Mouse (Mus musculus) induced T-regulatory cell, adult 2 months (primary cell): ENCODE measurements around the gene Irgq.
A peak's percentile ranks its signal among the peaks of the same experiment; 100 is the strongest.

ENCODE experiments used
- DNase-seq: peaks from one replicate; pipeline ENCODE4 v3.0.0-alpha.2; 2012; ENCODE audit warnings: low read depth

Irgq gene

DNA sequence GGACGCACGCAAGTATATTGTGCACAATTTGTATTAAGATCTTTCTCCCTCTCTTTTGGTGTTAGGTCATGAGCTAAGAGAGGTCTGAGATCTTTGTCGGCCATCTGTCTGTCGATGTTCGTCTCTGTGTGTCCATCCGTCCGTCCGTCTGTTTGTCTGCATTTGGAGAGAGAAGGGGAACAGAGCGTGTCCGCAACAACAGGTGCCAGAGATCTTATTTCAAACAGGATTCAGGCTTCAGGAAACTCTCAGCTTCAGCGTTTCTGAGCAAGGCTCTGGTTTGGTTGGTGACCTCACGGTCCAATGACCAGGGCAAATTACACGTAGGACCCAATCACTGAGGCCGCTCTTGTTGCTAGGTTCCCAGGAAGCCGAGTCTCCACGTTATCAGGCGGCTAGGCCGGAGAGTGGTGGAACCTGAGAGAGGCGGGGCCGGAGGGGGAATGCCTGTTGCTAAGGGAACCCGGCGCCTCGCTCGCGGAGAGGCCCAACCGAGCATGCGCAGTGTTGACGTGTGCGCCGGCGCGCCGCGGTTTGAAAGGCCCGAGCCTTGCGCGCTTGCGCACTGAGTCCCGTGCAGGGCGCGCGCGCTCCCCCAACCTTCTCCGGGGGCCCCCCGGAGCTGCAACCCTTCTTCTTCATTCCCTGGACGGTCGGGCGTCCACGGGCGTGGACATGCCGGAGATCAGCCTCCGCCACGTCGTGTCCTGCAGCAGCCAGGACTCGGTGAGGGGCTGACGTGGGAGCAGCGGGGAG is 16.3 kb downstream of the Irgq start:
- peak; percentile 99 for DNase-seq

DNA sequence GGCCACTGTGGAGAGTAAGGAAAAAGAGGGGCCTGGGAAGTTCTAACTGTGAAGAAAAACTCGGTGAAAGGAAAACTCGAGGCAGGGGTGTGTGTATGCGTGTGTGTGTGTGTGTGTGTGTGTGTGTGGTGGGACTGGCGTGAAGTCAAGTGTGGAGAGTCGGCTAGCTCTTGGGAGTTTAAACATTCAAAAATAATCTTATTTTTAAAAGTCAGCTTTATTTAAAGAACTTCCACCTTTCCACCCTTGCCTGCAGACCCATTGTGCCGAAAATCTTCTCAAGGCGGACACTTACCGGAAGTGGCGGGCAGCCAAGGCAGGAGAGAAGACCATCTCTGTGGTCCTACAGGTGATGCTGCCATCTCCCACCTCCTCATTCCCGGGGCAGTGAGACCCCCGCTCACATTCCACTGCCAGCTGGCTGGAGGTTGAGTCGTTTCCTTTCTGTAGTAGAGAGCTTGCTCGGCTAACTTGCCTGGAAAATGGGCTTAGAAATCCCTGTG is 17.1 kb downstream of the Irgq start:
- DNase-seq: peak; percentile 13

DNA sequence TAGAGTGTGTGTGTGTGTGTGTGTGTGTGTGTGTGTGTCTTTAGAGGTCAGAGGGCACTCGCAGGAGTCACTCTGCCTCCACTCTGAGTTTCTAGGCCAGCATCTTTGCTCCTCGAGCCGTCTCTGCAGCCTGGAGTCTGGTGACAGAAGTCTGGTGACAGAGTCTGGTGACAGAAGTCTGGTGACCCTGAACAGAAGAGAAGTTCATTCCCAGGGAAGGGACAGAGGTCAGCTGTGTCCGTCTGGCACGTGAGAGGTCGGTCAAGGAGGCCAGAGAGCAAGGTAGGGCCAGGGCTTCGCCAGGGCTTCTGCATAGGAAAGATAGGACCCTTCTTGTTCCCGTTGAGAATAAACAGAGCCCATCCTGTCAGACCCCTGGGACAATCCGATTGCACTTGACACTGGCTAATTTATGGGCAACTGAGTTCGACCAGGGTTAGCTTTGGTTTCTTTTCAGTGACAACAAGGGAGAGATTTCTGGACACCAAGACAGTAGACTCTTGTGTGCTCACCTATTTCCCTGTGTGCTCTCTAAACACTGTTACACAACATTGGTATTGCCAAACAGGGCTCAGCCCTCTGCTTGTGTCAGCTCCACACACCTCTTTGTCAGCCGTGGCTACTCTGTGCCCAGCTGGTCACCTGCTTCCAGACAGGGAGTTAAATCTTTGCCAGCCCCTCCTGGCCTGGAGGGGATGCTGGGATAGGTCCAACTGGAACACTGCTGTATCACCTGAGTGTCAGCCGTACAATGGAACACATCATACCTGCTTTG is 21.7 kb downstream of the Irgq start:
- no peak for DNase-seq

DNA sequence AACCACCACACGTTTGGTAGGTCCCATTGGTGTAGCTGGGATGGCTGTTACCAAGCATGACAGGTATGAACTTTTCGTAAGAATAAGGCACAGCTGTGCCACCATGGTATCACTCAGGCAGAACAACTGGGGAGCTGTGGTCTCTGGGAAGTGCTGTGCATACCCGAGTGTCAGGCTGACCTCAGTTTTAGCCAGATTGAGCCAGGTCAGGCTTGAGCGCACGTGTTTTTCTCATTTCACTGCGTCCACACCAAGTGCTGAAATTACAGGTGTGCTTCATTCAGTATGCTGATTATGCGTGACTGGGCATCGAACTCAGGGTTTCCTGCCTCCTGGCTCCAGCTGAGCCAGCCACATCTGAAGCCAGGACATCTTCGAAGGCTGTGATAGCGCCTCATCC is 25.3 kb downstream of the Irgq start:
- no peak for DNase-seq

DNA sequence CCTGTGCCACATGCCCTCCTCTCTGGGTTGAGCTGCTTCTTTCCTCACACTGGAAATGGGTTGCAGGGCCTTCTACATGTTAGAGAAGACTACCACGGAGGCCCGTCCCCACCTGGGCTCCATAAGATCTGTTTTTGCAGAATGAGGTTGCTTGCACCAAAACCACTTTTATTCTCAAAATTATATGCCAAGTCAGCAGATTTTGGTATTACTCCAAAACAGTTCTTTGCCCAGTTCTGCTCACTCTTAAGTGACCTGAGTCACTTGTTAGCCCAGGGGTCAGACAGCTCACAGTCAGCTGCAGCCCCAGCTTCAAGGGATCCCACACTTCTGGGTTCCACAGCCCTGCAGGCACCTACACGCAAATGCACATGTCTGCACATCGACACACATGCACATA is 31.0 kb downstream of the Irgq start:
- no peak for DNase-seq

DNA sequence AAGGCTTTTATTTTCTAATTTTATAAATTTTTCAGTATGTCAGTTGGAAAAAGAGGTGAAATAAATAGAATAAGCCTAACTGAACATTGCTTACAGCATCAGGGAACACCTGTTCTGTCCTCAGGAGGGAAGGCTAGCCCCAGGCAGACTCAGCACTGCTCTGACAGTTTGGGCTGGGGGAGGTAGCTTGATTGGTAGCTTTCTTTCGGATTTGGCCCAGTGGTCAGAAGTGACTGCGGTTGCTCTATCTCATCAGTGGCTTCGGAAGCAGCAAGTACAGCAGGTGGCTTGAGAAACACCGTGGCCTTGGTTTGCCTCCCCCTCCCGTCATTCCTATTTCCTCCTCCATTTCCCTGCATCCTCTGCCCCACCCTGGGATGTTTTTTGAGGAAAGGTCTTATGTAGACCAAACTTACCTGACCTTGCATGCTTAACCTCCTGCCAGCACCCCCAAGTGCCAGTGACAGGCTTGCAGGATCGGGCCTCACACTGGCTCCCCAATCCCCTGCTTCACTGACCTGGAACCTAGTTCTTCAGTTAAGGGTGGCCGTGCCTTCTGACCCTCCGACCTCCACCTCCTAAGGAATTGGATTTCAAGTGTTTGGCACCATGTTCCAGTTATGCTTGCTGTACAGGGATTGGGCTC is 32.8 kb downstream of the Irgq start:
- no peak for DNase-seq

DNA sequence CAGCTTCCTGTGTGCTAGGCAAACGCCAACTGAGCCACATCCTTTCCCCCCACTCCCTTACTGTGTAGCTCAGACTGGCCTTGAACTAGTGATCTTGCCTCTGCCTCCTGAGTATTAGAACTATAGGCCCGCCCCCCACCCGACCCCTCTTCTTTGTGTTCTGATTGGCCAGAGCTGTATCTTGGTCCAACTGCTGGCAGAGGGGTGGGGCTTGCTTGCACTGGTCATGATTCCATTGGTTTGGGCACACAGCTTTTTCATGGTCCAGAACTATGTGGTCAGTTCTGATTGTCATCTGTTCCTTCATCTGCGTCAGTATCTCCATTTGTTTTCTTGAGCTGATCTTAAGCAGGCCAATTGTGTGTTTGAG is 33.3 kb downstream of the Irgq start:
- DNase-seq: no peak

DNA sequence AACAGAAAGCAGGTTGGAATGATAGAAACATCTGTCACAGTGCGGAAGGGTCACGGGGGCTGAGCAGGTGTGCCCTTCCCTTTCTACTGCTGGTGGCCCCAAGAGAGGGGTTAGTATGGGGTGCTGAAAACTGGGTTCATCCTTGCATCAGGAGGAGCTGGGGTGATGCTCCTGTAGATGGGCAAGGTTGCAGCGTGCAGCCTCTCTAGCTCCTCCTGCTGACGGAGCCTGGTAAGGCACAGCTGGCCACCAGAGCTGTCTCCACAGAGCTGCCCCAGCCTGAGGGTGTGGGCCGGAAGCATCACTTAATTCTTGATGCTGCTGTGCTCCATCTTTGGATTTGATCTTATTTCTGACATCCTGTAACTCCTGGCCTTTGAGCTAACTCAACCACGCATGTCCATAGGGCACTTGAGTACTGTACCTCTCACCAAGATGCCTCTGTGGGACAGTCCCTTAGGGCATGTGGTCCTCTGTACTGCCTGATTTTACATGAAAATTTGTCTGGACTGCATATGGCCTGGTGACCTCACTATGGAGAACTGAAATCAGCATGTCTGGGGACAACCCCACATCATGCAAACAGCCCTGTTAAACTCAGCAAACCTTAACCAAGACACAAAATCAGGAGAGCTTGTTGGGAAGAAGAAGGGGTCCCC is 34.2 kb downstream of the Irgq start:
- peak; percentile 82 for DNase-seq

DNA sequence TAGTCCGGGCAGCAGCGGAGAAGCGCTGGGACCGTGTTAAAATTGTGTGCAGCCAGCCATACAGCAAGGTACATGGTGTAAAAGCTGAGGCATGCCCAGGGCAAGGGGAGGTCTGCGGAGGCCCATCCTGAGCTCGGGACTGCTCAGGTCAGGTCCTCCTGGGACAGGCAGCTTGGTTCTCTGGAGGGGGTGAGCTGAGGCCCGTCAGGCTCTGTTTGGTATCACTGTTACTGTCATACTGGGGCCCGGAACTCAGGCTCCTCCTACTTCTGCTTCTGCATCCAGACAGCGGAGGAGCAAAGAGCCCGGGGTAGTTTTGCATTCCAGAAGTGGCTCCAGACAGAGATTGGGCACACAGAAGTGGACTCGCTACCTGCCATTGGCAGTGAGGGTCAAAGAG is 35.1 kb downstream of the Irgq start:
- no peak for DNase-seq

DNA sequence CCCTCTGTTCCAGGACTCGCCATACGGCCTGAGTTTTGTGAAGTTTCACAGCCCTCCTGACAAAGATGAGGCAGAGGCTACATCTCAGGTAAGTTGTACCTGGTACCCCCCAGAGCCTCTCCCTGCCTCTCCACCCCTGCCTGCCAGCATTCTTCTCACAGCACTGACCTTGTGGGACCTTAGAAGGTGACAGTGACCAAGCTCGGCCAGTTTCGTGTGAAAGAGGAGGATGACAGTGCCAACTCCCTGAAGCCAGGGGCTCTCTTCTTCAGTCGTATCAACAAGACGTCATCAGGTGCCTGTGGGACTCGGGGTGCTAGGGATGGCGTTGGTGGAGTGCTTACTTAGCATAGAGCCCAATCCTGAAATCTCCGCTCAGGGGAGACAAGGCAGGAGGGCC is 35.7 kb downstream of the Irgq start:
- DNase-seq: no peak

DNA sequence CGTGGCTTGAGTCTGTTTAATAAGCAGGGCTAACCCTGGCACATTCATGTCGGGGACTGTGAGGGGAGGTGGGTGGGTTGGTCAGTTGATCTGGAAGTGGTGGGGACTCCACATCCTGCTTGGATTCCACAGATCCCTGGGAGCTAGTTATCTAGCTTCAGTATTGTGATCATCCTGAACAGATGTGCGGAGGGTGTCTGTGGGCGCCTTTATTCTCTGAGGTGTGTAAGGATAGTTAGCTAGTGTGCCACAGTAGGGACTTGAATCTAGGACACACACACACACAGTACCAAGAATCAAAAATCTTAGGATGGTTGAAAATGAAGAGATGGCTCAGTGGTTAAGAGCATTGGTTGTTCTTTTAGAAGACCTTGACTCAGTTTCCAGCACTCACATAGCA is 38.0 kb downstream of the Irgq start:
- DNase-seq: no peak

DNA sequence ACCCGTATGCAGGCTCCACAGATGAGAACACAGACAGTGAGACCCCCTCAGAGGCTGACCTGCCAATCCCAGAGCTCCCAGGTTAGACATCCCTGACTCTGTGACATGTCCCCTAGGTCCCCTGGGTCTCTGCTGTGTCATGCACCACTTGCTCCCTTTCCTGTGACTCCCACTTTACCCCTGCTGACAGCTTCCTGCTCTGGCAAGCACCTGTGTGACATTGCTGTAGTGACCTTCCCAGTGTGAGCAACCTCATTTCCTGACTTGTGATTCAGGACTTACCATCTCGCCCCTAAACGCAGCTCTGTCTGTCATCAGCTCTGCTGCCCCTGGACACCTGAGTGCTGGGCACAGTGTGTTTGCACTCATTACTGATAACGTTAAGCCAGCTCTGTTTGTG is 40.6 kb downstream of the Irgq start:
- DNase-seq: no peak

DNA sequence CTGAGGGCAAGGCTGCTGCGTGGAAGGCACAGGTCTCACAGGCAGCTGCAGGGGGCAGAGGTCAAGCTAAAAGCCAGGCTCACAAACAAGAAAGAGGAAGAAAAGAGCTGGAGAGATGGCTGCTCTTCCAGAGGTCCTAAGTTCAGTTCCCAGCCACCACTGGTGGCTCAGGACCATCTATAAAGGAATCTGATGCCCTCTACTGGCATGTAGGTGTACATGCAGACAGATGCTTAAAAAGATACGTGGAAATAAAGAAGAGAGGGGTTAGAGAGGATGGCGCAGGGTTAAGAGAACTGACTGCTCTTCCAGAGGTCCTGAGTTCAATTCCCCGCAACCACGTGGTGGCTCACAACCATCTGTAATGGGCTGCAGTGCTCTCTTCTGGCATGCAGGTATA is 42.0 kb downstream of the Irgq start:
- peak; percentile 41 for DNase-seq

DNA sequence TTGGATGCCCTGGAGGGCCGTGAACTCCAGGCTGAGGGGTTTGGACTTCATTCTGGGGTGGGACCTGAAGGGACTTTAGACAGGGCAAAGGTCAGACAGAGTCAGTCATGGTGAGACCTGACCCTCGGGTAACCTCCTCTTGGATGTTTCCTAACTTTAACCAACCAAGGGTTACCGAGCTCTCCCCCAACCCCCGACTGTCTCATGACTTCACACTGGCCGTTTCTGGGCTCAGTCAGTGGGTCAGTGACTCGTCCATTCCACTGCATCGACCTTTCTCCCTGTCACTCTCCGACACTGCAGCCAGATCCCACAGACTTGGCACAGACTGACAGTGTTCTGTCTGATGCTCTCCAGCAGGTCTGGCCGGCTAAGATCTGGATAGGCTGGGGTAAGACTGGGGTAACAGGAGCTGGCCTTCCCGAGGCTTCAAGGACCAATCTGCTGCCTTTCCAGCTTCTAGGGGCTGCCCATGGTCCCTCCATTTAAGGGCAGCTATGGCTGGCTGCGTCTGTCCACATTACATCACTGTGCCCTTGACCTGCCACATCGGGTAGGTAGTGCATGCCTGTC is 43.8 kb downstream of the Irgq start:
- DNase-seq: no peak

DNA sequence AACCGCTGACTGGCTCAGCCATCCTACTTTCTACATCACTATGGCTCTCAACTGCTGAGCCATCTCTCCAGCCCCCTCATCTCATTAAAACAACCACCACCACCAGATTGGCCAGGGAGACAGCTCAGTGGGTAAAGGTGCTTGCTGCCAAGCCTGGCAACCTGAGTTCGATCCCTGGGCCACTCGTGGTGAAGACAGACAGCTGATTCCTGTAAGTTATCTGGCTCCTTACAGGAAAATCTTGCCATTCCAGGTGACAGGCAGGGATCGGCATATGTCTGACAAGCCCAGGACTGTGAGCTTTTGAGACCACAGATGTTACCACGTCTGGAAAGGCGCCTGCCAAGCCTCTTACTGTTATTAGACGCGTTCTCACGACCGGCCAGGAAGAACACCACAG is 47.3 kb downstream of the Irgq start:
- no peak for DNase-seq

DNA sequence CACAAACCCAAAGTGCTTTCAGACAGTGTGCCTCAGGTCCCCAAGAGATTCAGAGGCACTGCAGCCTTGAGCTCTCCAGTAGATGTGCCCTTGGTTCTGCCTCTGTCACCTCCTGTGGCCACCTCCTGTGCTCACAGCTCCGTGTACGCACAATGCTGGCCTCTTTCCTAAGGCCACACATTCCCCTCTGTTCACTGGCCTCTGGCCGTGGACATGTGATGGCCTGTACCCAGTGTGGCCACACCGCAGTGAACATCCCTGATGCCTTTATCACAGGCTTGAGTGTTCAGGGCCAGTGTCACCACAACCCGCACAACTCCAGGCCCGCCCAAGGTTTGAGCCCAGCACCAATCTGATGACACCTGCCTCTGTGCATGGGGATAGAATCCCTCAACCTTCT is 54.4 kb downstream of the Irgq start:
- no peak for DNase-seq

DNA sequence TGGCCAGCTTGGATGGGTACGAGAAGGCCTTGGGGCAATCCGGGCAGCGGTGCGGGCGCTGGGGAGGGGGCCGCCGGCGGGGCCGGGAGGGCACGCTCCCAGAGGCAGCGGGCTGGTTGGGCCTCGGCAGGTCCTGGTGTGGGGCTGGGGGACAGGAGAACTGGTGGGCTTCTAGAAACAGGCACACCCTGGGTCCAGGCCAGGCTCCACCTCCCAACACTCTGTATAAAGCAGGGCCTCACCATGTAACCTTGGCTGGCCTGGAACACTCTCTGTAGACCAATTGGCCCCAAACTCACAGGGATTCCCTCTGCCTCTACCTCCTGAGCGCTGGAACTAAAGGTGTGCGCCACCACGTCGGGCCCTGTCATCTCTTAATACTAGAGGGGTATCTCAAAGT is 55.5 kb downstream of the Irgq start:
- DNase-seq: no peak

DNA sequence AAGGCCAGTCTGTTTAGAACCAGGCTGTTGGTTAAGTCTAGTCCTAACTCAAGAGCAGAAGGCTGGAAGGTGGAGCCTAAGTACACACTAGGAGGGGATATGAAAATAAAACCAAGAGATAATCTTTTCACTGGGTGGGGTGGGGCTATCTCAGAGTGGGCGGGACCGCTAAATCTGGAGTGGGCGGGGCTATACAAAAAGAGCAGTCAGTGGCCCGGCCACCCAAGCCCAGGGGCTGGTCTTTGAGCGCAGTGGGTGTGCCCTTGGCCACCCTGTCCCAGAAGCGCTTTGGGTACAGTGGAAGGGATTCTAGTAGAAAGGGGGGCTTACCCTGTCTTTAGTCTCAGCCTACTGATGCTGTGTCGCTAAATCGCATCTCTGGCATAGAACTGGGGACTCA is 56.3 kb downstream of the Irgq start:
- peak; percentile 48 for DNase-seq

DNA sequence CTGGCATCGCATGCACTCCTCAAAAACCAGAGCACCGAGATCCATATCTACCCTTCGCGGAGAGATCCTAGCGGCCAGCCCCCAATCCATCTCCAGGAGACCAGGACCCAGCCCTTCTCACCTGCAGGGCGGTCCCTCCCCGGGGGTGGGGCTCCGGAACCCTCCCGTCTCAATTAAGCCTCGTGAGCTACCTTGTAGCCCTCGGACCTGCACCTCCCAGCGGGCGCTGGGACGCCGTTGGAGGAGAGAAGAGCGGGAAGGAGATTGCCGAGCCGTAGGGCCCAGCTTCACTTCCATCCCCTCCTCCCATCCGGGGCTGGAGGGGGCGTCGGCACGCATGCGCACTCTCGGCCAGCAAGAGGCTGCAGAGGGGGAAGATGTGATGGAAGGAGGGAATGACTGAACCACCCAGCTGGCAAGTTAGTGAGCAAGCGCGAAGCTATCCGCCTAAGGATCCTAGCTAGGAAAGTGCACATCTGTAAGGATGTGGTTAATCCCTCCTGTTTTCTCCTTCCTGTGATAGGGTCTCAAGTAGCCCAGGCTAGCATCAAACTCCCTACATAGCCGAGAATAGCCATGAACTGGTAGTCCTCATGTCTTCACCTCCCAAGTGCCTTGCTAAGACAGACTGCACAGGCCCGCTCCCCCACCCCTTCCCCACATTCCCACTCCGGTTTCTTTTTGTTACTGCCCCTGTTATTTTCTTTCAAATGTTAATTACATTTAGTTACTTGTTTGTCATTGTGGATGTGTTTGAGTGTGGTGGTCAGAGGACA is 57.0 kb downstream of the Irgq start, which contains the start of the genes Ethe1 and Zfp575:
Gene Ethe1, plus strand, starts transcription at position 214 of the 776 bp plus-strand sequence.
Gene Zfp575, minus strand, starts transcription at position 312 of the 776 bp plus-strand sequence.
- DNase-seq: peak; percentile 38
